Mouse (Mus musculus) bone marrow macrophage, adult 2 months (primary cell): ENCODE results near the gene Gm13539.

Source experiments
- CTCF ChIP-seq: IDR thresholded peaks from 2 replicates; pipeline ENCODE4 v1.5.1; 2012; ENCODE audit warnings: low read depth, mild to moderate bottlenecking, low read length, moderate library complexity
- POLR2A ChIP-seq: IDR thresholded peaks from 2 replicates; pipeline ENCODE4 v1.6.1; 2012; ENCODE audit warnings: mild to moderate bottlenecking, low read depth, low read length, borderline replicate concordance

DNA sequence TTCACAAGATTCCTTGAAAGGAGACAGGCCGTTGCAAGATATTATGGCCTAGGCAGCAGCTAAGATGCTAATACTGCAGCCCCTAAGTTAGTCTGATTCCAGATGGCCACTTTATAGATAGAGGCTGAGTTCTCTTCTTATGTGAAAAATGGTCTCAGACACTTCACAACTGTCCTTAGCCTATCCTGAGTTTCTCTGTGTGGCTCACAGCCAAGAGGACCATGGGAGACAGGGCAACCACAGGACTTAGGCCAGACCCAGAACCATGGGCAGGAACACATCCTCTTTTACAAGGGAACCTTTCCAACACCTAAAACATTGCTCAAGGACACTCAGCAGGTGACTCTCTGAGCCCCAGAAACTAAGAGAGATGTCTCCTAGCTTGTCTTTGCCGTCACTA, 8.6 kb upstream of the Gm13539 start:
- TF ChIP-seq CTCF: no peak
- no peak for TF ChIP-seq POLR2A
